8 mouse cellular contexts compared by ENCODE assay signal in the genomic region with DNA sequence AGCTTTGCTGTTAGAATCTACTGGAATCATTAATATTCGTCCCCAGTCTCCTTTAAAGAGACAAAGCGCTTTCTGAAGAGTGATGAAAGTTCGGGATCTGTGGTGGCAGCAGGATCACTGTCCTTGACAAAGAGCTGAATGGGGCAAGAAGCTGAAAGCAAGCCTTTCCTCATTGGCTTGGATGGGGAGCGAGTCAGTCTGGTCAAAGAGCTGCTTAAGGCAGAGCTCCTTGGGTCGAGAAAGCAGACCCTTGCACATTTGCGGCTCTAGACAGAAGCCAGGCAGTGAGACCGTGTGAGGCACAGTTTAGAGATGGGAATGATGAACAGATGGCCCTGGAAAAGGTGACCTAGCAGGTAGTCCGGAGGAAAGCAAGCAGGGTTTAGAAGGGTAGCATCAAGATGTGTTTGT. TPM values are rescaled to one million over a fixed set of nuclear protein-coding genes. Genes with fewer than 3 reads are reported as not detected.
DNase-seq lines count a peak whose midpoint lies in the region; ATAC-seq lines count a peak whose summit lies in the region.

No protein-coding gene starts in this region.

- H3K4me2 ChIP-seq in kidney, embryonic 15.5 days = peak overlapping the region; percentile 82
- H3K4me2 ChIP-seq in forebrain, embryonic 13.5 days = peak overlapping the region; percentile 88
- peak overlapping the region; percentile 91 for H3K4me2 ChIP-seq in midbrain, embryonic 12.5 days (replicated peaks)

- peaks cover 11% of the 10 kb centered on the region; the same call in 1 of the 2 replicates for H3K4me1 ChIP-seq in kidney, embryonic 15.5 days
- H3K4me1 ChIP-seq in forebrain, embryonic 13.5 days = peaks cover 25% of the 10 kb centered on the region
- H3K4me1 ChIP-seq in midbrain, embryonic 12.5 days = peaks cover 11% of the 10 kb centered on the region

- 21% methylated on average over 8 of the region's 8 CpGs for WGBS in kidney, embryonic 15.5 days
- 7% methylated on average over 8 of the region's 8 CpGs for WGBS in forebrain, embryonic 13.5 days
- WGBS in midbrain, embryonic 12.5 days = 13% methylated on average over 8 of the region's 8 CpGs

- DNase-seq in kidney, adult 8-10 months = no peak
- peak; percentile 67 for DNase-seq in cerebellum, adult 11 months
- no peak for DNase-seq in ovary, adult 18-20 months (ENCODE audit: low spot score)
- no peak for DNase-seq in kidney, adult 9 months

- H3K4me3 ChIP-seq in kidney, embryonic 15.5 days (replicated peaks) = peak overlapping the region; percentile 48
- H3K4me3 ChIP-seq in forebrain, embryonic 13.5 days = peak overlapping the region; percentile 50
- peak overlapping the region; percentile 63 for H3K4me3 ChIP-seq in midbrain, embryonic 12.5 days

- H3K27ac ChIP-seq in kidney, embryonic 15.5 days = no peak overlapping the region
- no peak overlapping the region for H3K27ac ChIP-seq in forebrain, embryonic 13.5 days
- peak overlapping the region; percentile 68 for H3K27ac ChIP-seq in midbrain, embryonic 12.5 days (replicated peaks)

- H3K36me3 ChIP-seq in kidney, embryonic 15.5 days = no peaks in the 10 kb centered on the region
- H3K36me3 ChIP-seq in forebrain, embryonic 13.5 days (ENCODE audit: poor library complexity, severe bottlenecking) = no peaks in the 10 kb centered on the region
- no peaks in the 10 kb centered on the region for H3K36me3 ChIP-seq in midbrain, embryonic 12.5 days

- H3K27me3 ChIP-seq in kidney, embryonic 15.5 days = peaks cover 10% of the 10 kb centered on the region
- peaks cover 9% of the 10 kb centered on the region; the same call in 1 of the 2 replicates for H3K27me3 ChIP-seq in forebrain, embryonic 13.5 days
- no peaks in the 10 kb centered on the region for H3K27me3 ChIP-seq in midbrain, embryonic 12.5 days

- no peak for ATAC-seq in kidney, embryonic 15.5 days (replicated peaks; ENCODE audit: low FRiP score)
- ATAC-seq in forebrain, embryonic 13.5 days = peak; percentile 14; the same call in 1 of the 2 replicates
- ATAC-seq in midbrain, embryonic 12.5 days (ENCODE audit: low FRiP score, low read depth) = peak; percentile 10; the same call in 1 of the 2 replicates
- ATAC-seq in monocyte, adult 5-6 weeks (replicated peaks; ENCODE audit: insufficient number of reproducible peaks, low FRiP score, low TSS enrichment, poor library complexity, severe bottlenecking) = no peak

- H3K9me3 ChIP-seq in kidney, embryonic 15.5 days (replicated peaks) = no peaks in the 10 kb centered on the region
- no peaks in the 10 kb centered on the region for H3K9me3 ChIP-seq in forebrain, embryonic 13.5 days (replicated peaks)
- H3K9me3 ChIP-seq in midbrain, embryonic 12.5 days = no peaks in the 10 kb centered on the region

- 0 out of 2 replicates have a peak overlapping the region, but pooled peaks have one; percentile 5 for H3K9ac ChIP-seq in kidney, embryonic 15.5 days
- peak overlapping the region; percentile 71 for H3K9ac ChIP-seq in forebrain, embryonic 13.5 days
- peak overlapping the region; percentile 69 for H3K9ac ChIP-seq in midbrain, embryonic 12.5 days (replicated peaks)

RNA-seq across cellular contexts. Expression of a gene that starts 0.9 kb away (rescaled TPM):
- 2.6 and 4.6 TPM in 2 replicates for polyA plus RNA-seq in kidney, embryonic 15.5 days (2015; fragmentation: Nextera tagmentation; extraction: Ambion mirVana)
- polyA plus RNA-seq in forebrain, embryonic 13.5 days (2015; fragmentation: Nextera tagmentation; extraction: Ambion mirVana) = 34.2 and 34.9 TPM in 2 replicates
- polyA plus RNA-seq in midbrain, embryonic 12.5 days (2016; fragmentation: Nextera tagmentation; extraction: Ambion mirVana) = 29.4 and 34.0 TPM in 2 replicates
- 0.10 TPM in 1 of 3 replicates, not detected in the others for total RNA-seq in monocyte, adult 5-6 weeks (2017)

Comparison
In these comparisons a context has a peak if more than half of its experiments do, and no peak if none do; other contexts are left out.
1. ATAC-seq: peak in forebrain, embryonic 13.5 days (single experiment) and midbrain, embryonic 12.5 days (single experiment); none in kidney, embryonic 15.5 days (single experiment) and monocyte, adult 5-6 weeks (single experiment).
2. H3K9ac ChIP-seq: peak in every context shown above with its lines; median percentile 71 in forebrain, embryonic 13.5 days; 69 in midbrain, embryonic 12.5 days; 5 in kidney, embryonic 15.5 days.
3. Peak in every context shown above with its lines, with median percentiles within 50 percentile points of each other: H3K4me2 ChIP-seq and H3K4me3 ChIP-seq.